Mouse (Mus musculus) lung, embryonic 16.5 days (tissue): ENCODE measurements around the gene Csrnp3. TPM values are rescaled to one million over a fixed set of nuclear protein-coding genes. Genes with fewer than 3 reads are reported as not detected.
A peak's percentile ranks its signal among the peaks of the same experiment; 100 is the strongest.

Experiments
- ATAC-seq: fragments of 200-750 bp; cut with Nextera tagmentation; 2 replicates; pipeline ENCODE4 v1.8.0; 2017; ENCODE audit warnings: low read depth, mild to moderate bottlenecking, moderate library complexity
- H3K27ac ChIP-seq: fragments of 300-500 bp; sonication (generic); 2 replicates; pipeline ENCODE4 v1.5.1; 2014; ENCODE audit warnings: mild to moderate bottlenecking, control low read depth, low read length
- H3K27me3 ChIP-seq: fragments of 300-500 bp; sonication (generic); 2 replicates; pipeline ENCODE4 v1.6.1; 2014; ENCODE audit warnings: low read depth, low read length, mixed read lengths; ENCODE audit not compliant: control insufficient read depth, insufficient read depth
- H3K36me3 ChIP-seq: fragments of 300-500 bp; sonication (generic); 2 replicates; pipeline ENCODE4 v1.6.1; 2014; ENCODE audit warnings: low read length; ENCODE audit not compliant: control insufficient read depth, insufficient read depth
- H3K4me1 ChIP-seq: fragments of 300-500 bp; sonication (generic); replicated peaks from 2 replicates; pipeline ENCODE4 v1.6.1; 2014; ENCODE audit warnings: low read length, mixed read lengths; ENCODE audit not compliant: control insufficient read depth, insufficient read depth
- H3K4me2 ChIP-seq: fragments of 300-500 bp; sonication (generic); 2 replicates; pipeline ENCODE4 v1.6.1; 2014; ENCODE audit warnings: low read depth, low read length, control low read depth
- H3K4me3 ChIP-seq: fragments of 300-500 bp; sonication (generic); 2 replicates; pipeline ENCODE4 v1.5.1; 2014; ENCODE audit warnings: mild to moderate bottlenecking, low read length, control low read depth
- H3K9ac ChIP-seq: fragments of 300-500 bp; sonication (generic); 2 replicates; pipeline ENCODE4 v1.6.1; 2014; ENCODE audit warnings: low read length, control low read depth
- H3K9me3 ChIP-seq: fragments of 300-500 bp; sonication (generic); 2 replicates; pipeline ENCODE4 v1.6.1; 2016; ENCODE audit warnings: low read length; ENCODE audit not compliant: control insufficient read depth
- WGBS: fragments of 180-500 bp; shearing (Covaris S2); extraction: QIAGEN DNeasy Blood & Tissue Kit; methylation state at CpG from one replicate; pipeline ENCODE4 v1.1.7; 2014; 5-methylcytosine and 5-hydroxymethylcytosine counted together
- polyA plus RNA-seq: library from polyadenylated mRNA; unstranded; fragments of >200 nt; fragmentation: Nextera tagmentation; extraction: Ambion mirVana; gene quantifications from 2 replicates; pipeline ENCODE4 v1.2.1, GENCODE M21; 2015

The Csrnp3 gene
- polyA plus RNA-seq, 1 experiment from 2014 or later = 0.58 TPM

GRCm38 (mm10) chr2:65931313-65931712, 85.7 kb downstream of the Csrnp3 start:
- peak overlapping the region; percentile 52 for H3K4me3 ChIP-seq
- H3K4me1 ChIP-seq = no peaks in the 10 kb centered on the region
- no peak overlapping the region for H3K27ac ChIP-seq
- 69% methylated on average over 7 of the region's 7 CpGs for WGBS
- H3K9ac ChIP-seq = no peak overlapping the region; the same call in 1 of the 2 replicates
- H3K9me3 ChIP-seq = no peaks in the 10 kb centered on the region
- ATAC-seq = no peak
- H3K27me3 ChIP-seq = no peaks in the 10 kb centered on the region
- H3K4me2 ChIP-seq = peak overlapping the region; percentile 83
- no peaks in the 10 kb centered on the region for H3K36me3 ChIP-seq

GRCm38 (mm10) chr2:65931841-65932311, 86.3 kb downstream of the Csrnp3 start:
- H3K4me1 ChIP-seq = no peaks in the 10 kb centered on the region
- H3K27ac ChIP-seq = no peak overlapping the region
- peak overlapping the region; percentile 52 for H3K4me3 ChIP-seq
- no peaks in the 10 kb centered on the region for H3K27me3 ChIP-seq
- H3K9ac ChIP-seq = peak overlapping the region; percentile 50
- H3K9me3 ChIP-seq = no peaks in the 10 kb centered on the region
- ATAC-seq = peak; percentile 66
- H3K4me2 ChIP-seq = peak overlapping the region; percentile 83
- WGBS = 1% methylated on average over 11 of the region's 11 CpGs
- H3K36me3 ChIP-seq = no peaks in the 10 kb centered on the region

GRCm38 (mm10) chr2:65934099-65934498, 88.5 kb downstream of the Csrnp3 start:
- H3K27me3 ChIP-seq = no peaks in the 10 kb centered on the region
- no peaks in the 10 kb centered on the region for H3K36me3 ChIP-seq
- whole genome bisulfite sequencing = 41% methylated on average over 2 of the region's 2 CpGs
- H3K4me1 ChIP-seq = no peaks in the 10 kb centered on the region
- H3K4me2 ChIP-seq = no peak overlapping the region
- no peak for ATAC-seq
- H3K9ac ChIP-seq = no peak overlapping the region
- no peak overlapping the region for H3K27ac ChIP-seq
- H3K9me3 ChIP-seq = no peaks in the 10 kb centered on the region
- H3K4me3 ChIP-seq = no peak overlapping the region

- 41% methylated on average over 3 of the region's 3 CpGs for WGBS
These were observed 93.3 kb downstream of the Csrnp3 start for GRCm38 (mm10) chr2:65938900-65939299.

GRCm38 (mm10) chr2:65940351-65940750, 94.8 kb downstream of the Csrnp3 start:
- WGBS = 47% methylated on average over 5 of the region's 5 CpGs
- no peaks in the 10 kb centered on the region for H3K36me3 ChIP-seq
- no peaks in the 10 kb centered on the region for H3K27me3 ChIP-seq
- no peak overlapping the region for H3K27ac ChIP-seq
- H3K9me3 ChIP-seq = no peaks in the 10 kb centered on the region
- H3K4me1 ChIP-seq = no peaks in the 10 kb centered on the region
- H3K4me2 ChIP-seq = no peak overlapping the region
- H3K9ac ChIP-seq = no peak overlapping the region
- no peak overlapping the region for H3K4me3 ChIP-seq
- ATAC-seq = no peak

More at GRCm38 (mm10) chr2:65938900-65939299, 93.3 kb downstream of the Csrnp3 start:
- H3K4me1 ChIP-seq = no peaks in the 10 kb centered on the region
- H3K9me3 ChIP-seq = no peaks in the 10 kb centered on the region
- no peak overlapping the region for H3K9ac ChIP-seq
- H3K27ac ChIP-seq = no peak overlapping the region
- no peaks in the 10 kb centered on the region for H3K27me3 ChIP-seq
- H3K4me3 ChIP-seq = no peak overlapping the region
- no peak for ATAC-seq
- no peaks in the 10 kb centered on the region for H3K36me3 ChIP-seq
- no peak overlapping the region for H3K4me2 ChIP-seq

GRCm38 (mm10) chr2:65942346-65942745, 96.8 kb downstream of the Csrnp3 start:
- ATAC-seq = no peak

GRCm38 (mm10) chr2:65948808-65949207, 103.2 kb downstream of the Csrnp3 start:
- no peak overlapping the region for H3K4me2 ChIP-seq
- H3K9ac ChIP-seq = no peak overlapping the region
- H3K36me3 ChIP-seq = no peaks in the 10 kb centered on the region
- no peak overlapping the region for H3K27ac ChIP-seq
- no peak for ATAC-seq
- no peaks in the 10 kb centered on the region for H3K9me3 ChIP-seq
- WGBS = 72% methylated on average over 16 of the region's 16 CpGs
- no peak overlapping the region for H3K4me3 ChIP-seq
- H3K4me1 ChIP-seq = no peaks in the 10 kb centered on the region
- H3K27me3 ChIP-seq = no peaks in the 10 kb centered on the region

More at GRCm38 (mm10) chr2:65942346-65942745, 96.8 kb downstream of the Csrnp3 start:
- WGBS = 56% methylated on average over 4 of the region's 4 CpGs
- Histone ChIP-seq H3K27ac (no peak overlapping the region), H3K4me2 (no peak overlapping the region), H3K36me3 (no peaks in the 10 kb centered on the region), H3K9me3 (no peaks in the 10 kb centered on the region), H3K27me3 (no peaks in the 10 kb centered on the region), H3K4me1 (no peaks in the 10 kb centered on the region), H3K9ac (no peak overlapping the region), H3K4me3 (no peak overlapping the region)

GRCm38 (mm10) chr2:65953726-65954340, 108.3 kb downstream of the Csrnp3 start:
- H3K4me1 ChIP-seq = no peaks in the 10 kb centered on the region
- no peak overlapping the region for H3K4me3 ChIP-seq
- WGBS = 52% methylated on average over 17 of the region's 17 CpGs

GRCm38 (mm10) chr2:65955804-65956203, 110.2 kb downstream of the Csrnp3 start:
- no peak for ATAC-seq
- Histone ChIP-seq H3K36me3 (no peaks in the 10 kb centered on the region), H3K9ac (no peak overlapping the region), H3K9me3 (no peaks in the 10 kb centered on the region), H3K4me1 (no peaks in the 10 kb centered on the region), H3K4me3 (no peak overlapping the region), H3K27me3 (no peaks in the 10 kb centered on the region), H3K4me2 (no peak overlapping the region), H3K27ac (no peak overlapping the region)
- 92% methylated on average over 1 of the region's 1 CpGs for WGBS

More at GRCm38 (mm10) chr2:65953726-65954340, 108.3 kb downstream of the Csrnp3 start:
- no peak overlapping the region for H3K9ac ChIP-seq
- no peak overlapping the region for H3K27ac ChIP-seq
- H3K4me2 ChIP-seq = no peak overlapping the region
- H3K27me3 ChIP-seq = no peaks in the 10 kb centered on the region
- H3K36me3 ChIP-seq = no peaks in the 10 kb centered on the region
- no peaks in the 10 kb centered on the region for H3K9me3 ChIP-seq
- ATAC-seq = no peak
